Mouse (Mus musculus) hindbrain, embryonic 15.5 days (tissue): ENCODE measurements around the gene Shisa7. TPM values are rescaled to one million over a fixed set of nuclear protein-coding genes. Genes with fewer than 3 reads are reported as not detected.
"Not testable (repeated sequence)": the region's sequence is repeated elsewhere in the genome, so short reads cannot be mapped to it uniquely, and the experiment has no call there.

Source experiments
- ATAC-seq: fragments of 200-750 bp; cut with Nextera tagmentation; 2 replicates; pipeline ENCODE4 v1.8.0; 2017; ENCODE audit warnings: low read depth, moderate number of reproducible peaks, moderate TSS enrichment; ENCODE audit not compliant: low FRiP score
- H3K27ac ChIP-seq: fragments of 300-500 bp; sonication (generic); replicated peaks from 2 replicates; pipeline ENCODE4 v1.5.1; 2015; ENCODE audit warnings: mild to moderate bottlenecking, inconsistent platforms
- H3K27me3 ChIP-seq: fragments of 300-500 bp; sonication (generic); 2 replicates; pipeline ENCODE4 v1.6.1; 2015; ENCODE audit warnings: control low read depth, inconsistent platforms
- H3K36me3 ChIP-seq: fragments of 300-500 bp; sonication (generic); 2 replicates; pipeline ENCODE4 v1.6.1; 2015; ENCODE audit warnings: control low read depth, inconsistent platforms
- H3K4me1 ChIP-seq: fragments of 300-500 bp; sonication (generic); replicated peaks from 2 replicates; pipeline ENCODE4 v1.6.1; 2015; ENCODE audit warnings: control low read depth, inconsistent platforms
- H3K4me2 ChIP-seq: fragments of 300-500 bp; sonication (generic); 2 replicates; pipeline ENCODE4 v1.6.1; 2015; ENCODE audit warnings: moderate library complexity, mild to moderate bottlenecking, inconsistent platforms
- H3K4me3 ChIP-seq: fragments of 300-500 bp; sonication (generic); 2 replicates; pipeline ENCODE4 v1.5.1; 2015; ENCODE audit warnings: mild to moderate bottlenecking, inconsistent platforms
- H3K9ac ChIP-seq: fragments of 300-500 bp; sonication (generic); 2 replicates; pipeline ENCODE4 v1.6.1; 2015; ENCODE audit warnings: inconsistent platforms
- H3K9me3 ChIP-seq: fragments of 300-500 bp; sonication (generic); 2 replicates; pipeline ENCODE4 v1.6.1; 2016; ENCODE audit warnings: control low read depth, inconsistent platforms
- WGBS: fragments of 180-500 bp; shearing (Covaris S2); methylation state at CpG from one replicate; pipeline ENCODE4 v1.1.7; 2015; 5-methylcytosine and 5-hydroxymethylcytosine counted together
- polyA plus RNA-seq: library from polyadenylated mRNA; unstranded; fragments of >200 nt; fragmentation: Nextera tagmentation; extraction: Ambion mirVana; gene quantifications from 2 replicates; pipeline ENCODE4 v1.2.1, GENCODE M21; 2015

Shisa7 gene
- 10.8 and 12.8 TPM in 2 replicates for polyA plus RNA-seq

- Histone ChIP-seq H3K4me1 (peaks cover 38% of the 10 kb centered on the region), H3K4me3 (peak within 1 kb of the TSS; percentile 77), H3K27ac (peak within 1 kb of the TSS; percentile 92), H3K9me3 (no peaks in the 10 kb centered on the region), H3K4me2 (peak within 1 kb of the TSS; percentile 90), H3K9ac (peak within 1 kb of the TSS; percentile 77), H3K36me3 (no peaks in the 10 kb centered on the region), H3K27me3 (no peaks in the 10 kb centered on the region)
- ATAC-seq: peak; percentile 81
- WGBS: under 1% methylated on average over 37 of the region's 41 CpGs
Observed at GRCm38 (mm10) chr7:4844245-4844916, at the start of gene Shisa7. Shisa7 (minus strand) TSS chr7:4844696.

- Histone ChIP-seq H3K4me3 (no peak overlapping the region), H3K27ac (no peak overlapping the region), H3K4me1 (no peaks in the 10 kb centered on the region), H3K4me2 (no peak overlapping the region), H3K9me3 (no peaks in the 10 kb centered on the region), H3K9ac (no peak overlapping the region), H3K27me3 (no peaks in the 10 kb centered on the region), H3K36me3 (no peaks in the 10 kb centered on the region)
- 85% methylated on average over 4 of the region's 4 CpGs for WGBS
- ATAC-seq: no peak
Observed at GRCm38 (mm10) chr7:4886680-4887079, 42.2 kb upstream of the Shisa7 start.

- 83% methylated on average over 1 of the region's 1 CpGs for WGBS
- H3K9ac ChIP-seq, H3K36me3 ChIP-seq, H3K9me3 ChIP-seq, H3K27ac ChIP-seq, H3K27me3 ChIP-seq, ATAC-seq, H3K4me3 ChIP-seq, H3K4me2 ChIP-seq: not testable (repeated sequence)
- peaks cover 15% of the 10 kb centered on the region for H3K4me1 ChIP-seq
Observed at GRCm38 (mm10) chr7:4879036-4879435, 34.5 kb upstream of the Shisa7 start.

GRCm38 (mm10) chr7:4878186-4878585 is 33.7 kb upstream of the Shisa7 start:
- no peak overlapping the region for H3K27ac ChIP-seq

GRCm38 (mm10) chr7:4877226-4877625 is 32.7 kb upstream of the Shisa7 start:
- 6% methylated on average over 11 of the region's 11 CpGs for WGBS
- no peak overlapping the region for H3K27ac ChIP-seq

More at GRCm38 (mm10) chr7:4878186-4878585, 33.7 kb upstream of the Shisa7 start:
- H3K27me3 ChIP-seq: no peaks in the 10 kb centered on the region
- ATAC-seq: no peak
- H3K4me2 ChIP-seq: no peak overlapping the region; the same call in 1 of the 2 replicates
- H3K9ac ChIP-seq: no peak overlapping the region
- H3K36me3 ChIP-seq: no peaks in the 10 kb centered on the region
- peaks cover 15% of the 10 kb centered on the region for H3K4me1 ChIP-seq
- no peak overlapping the region for H3K4me3 ChIP-seq
- H3K9me3 ChIP-seq: no peaks in the 10 kb centered on the region

GRCm38 (mm10) chr7:4876753-4877221 is 32.3 kb upstream of the Shisa7 start, which contains the start of gene Isoc2a:
Isoc2a (plus strand) TSS chr7:4877153.
- H3K9ac ChIP-seq: peak within 1 kb of the TSS; percentile 52
- H3K27ac ChIP-seq: peak within 1 kb of the TSS; percentile 71
- WGBS: 1% methylated on average over 19 of the region's 22 CpGs
- no peaks in the 10 kb centered on the region for H3K9me3 ChIP-seq
- no peaks in the 10 kb centered on the region for H3K36me3 ChIP-seq
- peak within 1 kb of the TSS; percentile 60 for H3K4me3 ChIP-seq
- H3K4me2 ChIP-seq: peak within 1 kb of the TSS; percentile 87
- no peaks in the 10 kb centered on the region for H3K27me3 ChIP-seq
- peaks cover 15% of the 10 kb centered on the region for H3K4me1 ChIP-seq
- peak; percentile 99 for ATAC-seq

More at GRCm38 (mm10) chr7:4877226-4877625, 32.7 kb upstream of the Shisa7 start:
- Histone ChIP-seq H3K4me3 (peak overlapping the region; percentile 60), H3K9me3 (no peaks in the 10 kb centered on the region), H3K36me3 (no peaks in the 10 kb centered on the region), H3K4me2 (peak overlapping the region; percentile 87), H3K27me3 (no peaks in the 10 kb centered on the region), H3K4me1 (peaks cover 15% of the 10 kb centered on the region), H3K9ac (peak overlapping the region; percentile 52)
- ATAC-seq: no peak; the same call in 1 of the 2 replicates

GRCm38 (mm10) chr7:4870133-4870532 is 25.6 kb upstream of the Shisa7 start, which contains the start of gene Isoc2b:
Isoc2b (minus strand) TSS chr7:4870258.
- Histone ChIP-seq H3K4me3 (no peak within 1 kb of the TSS), H3K4me2 (no peak within 1 kb of the TSS), H3K4me1 (peaks cover 12% of the 10 kb centered on the region), H3K9ac (no peak within 1 kb of the TSS), H3K36me3 (no peaks in the 10 kb centered on the region), H3K9me3 (no peaks in the 10 kb centered on the region), H3K27ac (no peak within 1 kb of the TSS), H3K27me3 (no peaks in the 10 kb centered on the region)
- WGBS: 64% methylated on average over 6 of the region's 6 CpGs
- ATAC-seq: no peak

GRCm38 (mm10) chr7:4866631-4867180 is 22.2 kb upstream of the Shisa7 start:
- Histone ChIP-seq H3K9me3 (no peaks in the 10 kb centered on the region), H3K9ac (peak overlapping the region; percentile 59), H3K36me3 (no peaks in the 10 kb centered on the region), H3K27me3 (no peaks in the 10 kb centered on the region), H3K27ac (peak overlapping the region; percentile 82), H3K4me1 (peaks cover 12% of the 10 kb centered on the region), H3K4me3 (peak overlapping the region; percentile 73), H3K4me2 (peak overlapping the region; percentile 74)
- WGBS: 40% methylated on average over 10 of the region's 10 CpGs
- ATAC-seq: no peak

GRCm38 (mm10) chr7:4865579-4866493 is 21.3 kb upstream of the Shisa7 start:
- Histone ChIP-seq H3K9ac (peak overlapping the region; percentile 59), H3K27me3 (no peaks in the 10 kb centered on the region), H3K27ac (peak overlapping the region; percentile 82), H3K4me3 (peak overlapping the region; percentile 73), H3K4me1 (peaks cover 12% of the 10 kb centered on the region), H3K9me3 (no peaks in the 10 kb centered on the region), H3K36me3 (no peaks in the 10 kb centered on the region), H3K4me2 (peak overlapping the region; percentile 74)
- 3% methylated on average over 40 of the region's 40 CpGs for WGBS
- ATAC-seq: peak; percentile 100

- Histone ChIP-seq H3K36me3 (no peaks in the 10 kb centered on the region), H3K9ac (no peak overlapping the region), H3K4me1 (peaks cover 12% of the 10 kb centered on the region), H3K4me2 (peak overlapping the region; percentile 74), H3K9me3 (no peaks in the 10 kb centered on the region), H3K27me3 (no peaks in the 10 kb centered on the region), H3K27ac (no peak overlapping the region), H3K4me3 (peak overlapping the region; percentile 73; the same call in 1 of the 2 replicates)
- ATAC-seq: 0 out of 2 replicates have a peak, but pooled peaks have one; percentile 27
- WGBS: 59% methylated on average over 5 of the region's 5 CpGs
Observed at GRCm38 (mm10) chr7:4865090-4865489, 20.6 kb upstream of the Shisa7 start.

GRCm38 (mm10) chr7:4864130-4864845 is 19.8 kb upstream of the Shisa7 start:
- H3K9me3 ChIP-seq: no peaks in the 10 kb centered on the region
- H3K4me3 ChIP-seq: no peak overlapping the region
- ATAC-seq: no peak
- peaks cover 12% of the 10 kb centered on the region for H3K4me1 ChIP-seq
- H3K4me2 ChIP-seq: no peak overlapping the region
- H3K27me3 ChIP-seq: no peaks in the 10 kb centered on the region
- H3K36me3 ChIP-seq: no peaks in the 10 kb centered on the region
- no peak overlapping the region for H3K9ac ChIP-seq
- H3K27ac ChIP-seq: no peak overlapping the region
- 79% methylated on average over 5 of the region's 5 CpGs for WGBS
